Comparison of ENCODE assay signal across 8 mouse cellular contexts in genomic region chr4:21951444-21951843, GRCm38 (mm10). TPM values are rescaled to one million over a fixed set of nuclear protein-coding genes. Genes with fewer than 3 reads are reported as not detected.
DNase-seq lines count a peak whose midpoint lies in the region; ATAC-seq and TF ChIP-seq lines count a peak whose summit lies in the region.

No protein-coding gene starts in this region.

- TF ChIP-seq EP300 in CH12.LX (IDR thresholded peaks at IDR 0.05; ENCODE audit: low read length) = no peak
- TF ChIP-seq EP300 in liver, postnatal 0 days (IDR thresholded peaks at IDR 0.05; ENCODE audit: low read depth) = no peak

- whole genome bisulfite sequencing in liver, postnatal 0 days (ENCODE audit: insufficient replicate concordance) = 32% methylated on average over 6 of the region's 6 CpGs

- peak; percentile 88 for TF ChIP-seq RAD21 in CH12.LX (IDR thresholded peaks at IDR 0.05; ENCODE audit: low read depth, low read length)

- no peaks in the 10 kb centered on the region for H3K9me3 ChIP-seq in CH12.LX (replicated peaks; ENCODE audit: low read length)
- H3K9me3 ChIP-seq in liver, postnatal 0 days (ENCODE audit: low read length) = no peaks in the 10 kb centered on the region

- no peak overlapping the region for H3K4me3 ChIP-seq in CH12.LX (replicated peaks in 1 of 3; ENCODE audit: low read depth in 2 of 3, low read length in 2 of 3, poor library complexity in 1 of 3)
- H3K4me3 ChIP-seq in liver, postnatal 0 days (ENCODE audit: low read depth, low read length) = no peak overlapping the region

- H3K9ac ChIP-seq in CH12.LX (ENCODE audit: insufficient read depth, low read depth) = no peak overlapping the region
- no peak overlapping the region for H3K9ac ChIP-seq in liver, postnatal 0 days (replicated peaks)

- H3K79me2 ChIP-seq in CH12.LX (replicated peaks; ENCODE audit: control insufficient read depth, extremely low read depth, insufficient read depth, poor library complexity, severe bottlenecking) = no peaks in the 10 kb centered on the region

- no peak overlapping the region for H3K4me2 ChIP-seq in CH12.LX (ENCODE audit: insufficient read depth, low read depth, poor library complexity, severe bottlenecking)
- no peak overlapping the region for H3K4me2 ChIP-seq in liver, postnatal 0 days (ENCODE audit: low read depth, low read length)

- no peak for DNase-seq in cerebellum, adult 9-11 months
- DNase-seq in layer of hippocampus, postnatal 10 days (ENCODE audit: low spot score in 2 of 2) = peak; percentile 46 to 51
- no peak for DNase-seq in layer of hippocampus, postnatal 36 days
- DNase-seq in CH12.LX (ENCODE audit: extremely low read depth) = peak; percentile 43
- peak; percentile 19 for DNase-seq in liver, postnatal 0 days
- DNase-seq in natural killer cell, adult 2 months (ENCODE audit: low spot score in 2 of 2) = no peak

- H3K27me3 ChIP-seq in CH12.LX (replicated peaks) = no peaks in the 10 kb centered on the region
- no peaks in the 10 kb centered on the region for H3K27me3 ChIP-seq in liver, postnatal 0 days (ENCODE audit: insufficient read depth, low read length)

- in situ Hi-C loops in CH12.LX (cut with MboI; ENCODE audit: low pct_ligation_motif_present, low pct_unique_long_range_greater_than_20kb, low sequenced_read_pairs) = loop anchor here (10.0 kb wide), 1 partner anchor 107 kb away; the partner anchor contains the start of gene Pnisr

- 0 out of 2 replicates have a peak, but pooled peaks have one; percentile 23 for ATAC-seq in cerebellum, adult (ENCODE audit: insufficient number of reproducible peaks, low FRiP score, low TSS enrichment)
- ATAC-seq in common myeloid progenitor, adult 5-6 weeks (replicated peaks; ENCODE audit: low read depth, poor library complexity, severe bottlenecking) = 0 out of 2 replicates have a peak, but pooled peaks have one; percentile 42
- ATAC-seq in liver, postnatal 0 days = no peak

- TF ChIP-seq POLR2A in CH12.LX (IDR thresholded peaks at IDR 0.05; ENCODE audit: low read depth, low read length) = no peak

- H3K27ac ChIP-seq in CH12.LX (ENCODE audit: insufficient read depth, low read depth) = no peak overlapping the region
- H3K27ac ChIP-seq in liver, postnatal 0 days (ENCODE audit: low read depth) = no peak overlapping the region

- H3K36me3 ChIP-seq in CH12.LX (replicated peaks in 1 of 2; ENCODE audit: control insufficient read depth in 1 of 2, insufficient read depth in 1 of 2, low read length in 1 of 2) = no peaks in the 10 kb centered on the region
- no peaks in the 10 kb centered on the region for H3K36me3 ChIP-seq in liver, postnatal 0 days (replicated peaks; ENCODE audit: insufficient read depth, low read length)

- peaks cover 0 to 24% of the 10 kb centered on the region in 2 experiments; a peak in 2 of 4 replicates for H3K4me1 ChIP-seq in CH12.LX (ENCODE audit: control insufficient read depth in 1 of 2, insufficient read depth in 2 of 2)
- H3K4me1 ChIP-seq in liver, postnatal 0 days (ENCODE audit: insufficient read depth) = no peaks in the 10 kb centered on the region

- dilution Hi-C loops in CH12.LX (cut with MboI; ENCODE audit: extremely low pct_ligation_motif_present, extremely low pct_unique_long_range_greater_than_20kb, low sequenced_read_pairs) = no loop called here

- TF ChIP-seq CTCF in CH12.LX (conservative IDR thresholded peaks at IDR 0.05 in 1 of 2, IDR thresholded peaks at IDR 0.05 in 1 of 2; ENCODE audit: low read depth in 2 of 2, low read length in 2 of 2) = peak; percentile 56 to 91; a peak in 3 of 4 replicates
- TF ChIP-seq CTCF in liver, postnatal 0 days (IDR thresholded peaks at IDR 0.05; ENCODE audit: low read depth) = peak; percentile 62

TF ChIP-seq in CH12.LX, 34 proteins besides CTCF, POLR2A, EP300 and RAD21:
- TF ChIP-seq NELFE (IDR thresholded peaks at IDR 0.05; ENCODE audit: low read depth, low read length) (peak; percentile 36), HCFC1 (IDR thresholded peaks at IDR 0.05; ENCODE audit: low read depth, low read length) (0 out of 2 replicates have a peak, but pooled peaks have one; percentile 13), IRF4 (IDR thresholded peaks at IDR 0.05; ENCODE audit: low read depth, low read length) (no peak), SIN3A (IDR thresholded peaks at IDR 0.05; ENCODE audit: low read length) (0 out of 2 replicates have a peak, but pooled peaks have one; percentile 29), JUN (IDR thresholded peaks at IDR 0.05; ENCODE audit: insufficient read depth, low read depth, low read length) (no peak), NRF1 (IDR thresholded peaks at IDR 0.05; ENCODE audit: low read depth, low read length) (0 out of 2 replicates have a peak, but pooled peaks have one; percentile 17), PAX5 (IDR thresholded peaks at IDR 0.05; ENCODE audit: low read length) (no peak), JUND (conservative IDR thresholded peaks at IDR 0.05; ENCODE audit: low read depth, low read length) (0 out of 2 replicates have a peak, but pooled peaks have one; percentile 22), SMC3 (IDR thresholded peaks at IDR 0.05; ENCODE audit: low read depth, low read length) (peak; percentile 76), ZC3H11A (IDR thresholded peaks at IDR 0.05; ENCODE audit: low read depth, low read length) (peak; percentile 39; the same call in 1 of the 2 replicates)

RNA-seq across cellular contexts. Expression of gene Faxc, which starts 20.3 kb away (rescaled TPM):
- total RNA-seq in layer of hippocampus, postnatal 10 days (2021) = 10 to 100 TPM; 84.4 to 89.2 TPM
- total RNA-seq in layer of hippocampus, postnatal 36 days (2021) = 10 to 100 TPM; 51.1 to 53.7 TPM
- total RNA-seq in CH12.LX (2012; rRNA removed) = 1.7 and 2.1 TPM in 2 replicates
- 0.16 TPM in 2 replicates for total RNA-seq in CH12.LX (2014; rRNA removed)
- polyA plus RNA-seq in CH12.LX (2012; ENCODE audit: insufficient read length, low read depth) = 0.33 and 0.37 TPM in 2 replicates
- not detected in 2 replicates for total RNA-seq in common myeloid progenitor, adult 5-6 weeks (2017)
- polyA plus RNA-seq in liver, postnatal 0 days (2015; fragmentation: Nextera tagmentation; extraction: Ambion mirVana) = 0.04 TPM in 1 of 2 replicates, not detected in the other

Comparison
In these comparisons a context has a peak if more than half of its experiments do, and no peak if none do; other contexts are left out.
1. DNase-seq: peak in layer of hippocampus, postnatal 10 days (2 of 2), CH12.LX (single experiment) and liver, postnatal 0 days (single experiment); none in cerebellum, adult 9-11 months (single experiment), layer of hippocampus, postnatal 36 days (0 of 2) and natural killer cell, adult 2 months (0 of 2).
2. RNA of gene Faxc, which starts 20.3 kb away (total RNA-seq): 84.4 to 89.2 TPM in layer of hippocampus, postnatal 10 days and 51.1 to 53.7 TPM in layer of hippocampus, postnatal 36 days; 0.16 to 2.1 TPM in CH12.LX and not detected in common myeloid progenitor, adult 5-6 weeks; every median in the first group is over 10 times any median in the second.